Mouse (Mus musculus): ENCODE measurements around the gene Pheta2.

The Pheta2 gene

DNA sequence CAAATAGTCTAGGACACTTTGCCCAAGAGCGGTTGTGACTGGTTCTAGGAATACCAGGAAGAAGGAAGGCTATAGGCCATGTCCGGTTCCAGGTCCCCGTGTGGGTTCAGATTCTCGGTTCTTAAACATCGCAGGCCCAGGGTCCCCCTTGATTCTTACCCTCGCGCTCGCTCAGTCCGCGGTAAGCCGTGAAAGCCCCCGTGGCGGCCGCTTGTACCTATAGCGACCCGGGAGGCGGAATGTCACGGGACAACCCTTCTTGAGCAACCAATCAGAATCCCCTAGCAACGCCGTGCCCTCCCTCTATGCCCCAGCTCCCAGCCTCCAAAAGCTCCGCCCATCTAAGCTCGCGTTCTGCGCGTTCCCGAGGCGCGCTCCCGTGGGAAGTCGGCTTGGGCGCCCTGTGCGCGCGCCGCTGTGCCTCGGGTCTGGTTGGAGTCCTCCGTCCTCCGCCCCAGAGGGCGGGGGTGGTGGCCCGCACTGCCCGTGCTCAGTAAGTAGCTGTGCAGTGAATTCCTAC lies at the start of gene Pheta2, which contains the start of the genes Naga and Smdt1:
Gene Pheta2, plus strand, starts transcription at position 350 of the 520 bp plus-strand sequence.
Gene Naga, minus strand, starts transcription at position 333 of the 520 bp plus-strand sequence.
Gene Smdt1, plus strand, starts transcription at position 367 of the 520 bp plus-strand sequence.
- peak; percentile 98 for DNase-seq

DNA sequence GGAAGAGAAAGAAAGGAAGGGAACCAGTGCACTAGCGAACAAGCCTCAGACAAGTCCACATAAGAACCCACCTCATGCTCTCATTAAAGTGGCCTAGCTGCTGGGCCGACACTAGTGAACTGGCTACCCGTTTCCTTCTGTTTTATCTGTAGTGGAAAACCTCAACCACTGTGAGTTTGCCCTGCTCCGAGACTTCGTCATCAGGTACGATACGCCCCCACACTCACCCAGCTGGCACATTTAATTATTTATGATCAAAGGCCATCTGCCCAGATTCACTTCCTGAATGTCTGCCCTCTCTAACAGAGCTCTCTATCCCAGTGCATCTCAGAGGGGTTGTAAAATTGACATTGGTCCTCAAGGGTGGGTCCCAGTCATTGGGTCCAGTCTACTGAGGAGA lies 48.5 kb upstream of the Pheta2 start:
- DNase-seq = no peak

DNA sequence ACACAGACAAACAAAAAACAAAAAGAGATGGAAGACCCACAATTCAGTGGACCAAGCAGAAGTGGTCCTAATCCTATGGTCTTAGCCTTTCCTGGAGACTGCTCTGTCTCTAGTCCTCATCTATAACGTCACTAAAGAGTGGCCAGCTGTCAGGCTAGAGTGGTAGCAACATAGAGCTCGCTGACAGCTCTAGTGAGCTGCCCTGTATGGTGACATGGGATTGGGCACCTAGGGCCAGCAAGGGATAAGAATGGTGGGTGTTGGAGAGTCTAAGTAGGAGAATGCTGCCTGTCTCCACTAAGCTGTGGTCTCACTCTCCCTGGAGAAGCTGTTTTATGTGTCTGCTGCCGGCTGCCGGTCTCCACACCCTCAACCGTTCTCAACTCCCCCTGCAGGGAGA lies 45.9 kb upstream of the Pheta2 start:
- DNase-seq = no peak

DNA sequence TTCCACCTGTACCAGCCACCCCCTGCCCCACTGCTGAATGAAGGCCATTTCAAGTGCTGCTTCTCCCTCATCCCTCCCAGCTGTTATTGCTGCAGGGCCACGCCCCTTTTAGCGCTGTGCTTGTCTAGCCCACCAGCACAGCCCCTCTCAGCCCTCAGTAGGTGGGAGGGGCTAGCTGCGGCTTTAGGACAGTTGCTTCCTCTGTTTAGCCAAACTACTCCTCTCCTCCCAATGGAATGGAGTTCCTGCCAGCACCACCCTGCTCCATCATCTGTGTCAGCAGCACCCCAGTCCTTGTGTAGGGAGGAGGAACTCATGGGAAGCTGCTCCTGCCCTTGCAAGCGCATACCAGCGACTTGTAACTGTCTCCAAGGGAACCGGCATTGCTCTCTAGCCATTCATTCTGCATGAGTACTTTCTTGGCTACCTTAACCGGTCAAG lies 45.5 kb upstream of the Pheta2 start:
- peak; percentile 41 to 52 for DNase-seq

DNA sequence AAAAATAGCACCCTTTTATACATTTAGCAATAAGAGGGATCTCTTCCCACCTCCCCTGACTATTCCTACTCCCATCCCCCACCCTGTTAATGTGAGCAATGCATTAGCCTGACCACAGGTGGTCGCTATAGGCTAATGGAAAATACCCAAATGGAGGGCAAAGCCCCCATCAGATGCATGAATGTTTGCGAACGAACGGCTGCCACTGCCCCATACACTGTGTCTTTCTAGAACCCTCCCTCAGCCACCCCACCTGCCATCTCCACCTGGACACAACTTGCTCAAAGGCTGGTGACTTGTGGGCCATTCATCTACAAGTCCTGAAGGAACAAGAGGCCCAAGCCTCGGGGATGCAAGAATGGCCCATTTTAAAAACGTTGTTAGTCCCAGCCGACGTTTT lies 44.7 kb upstream of the Pheta2 start:
- DNase-seq = peak; percentile 22 to 31

DNA sequence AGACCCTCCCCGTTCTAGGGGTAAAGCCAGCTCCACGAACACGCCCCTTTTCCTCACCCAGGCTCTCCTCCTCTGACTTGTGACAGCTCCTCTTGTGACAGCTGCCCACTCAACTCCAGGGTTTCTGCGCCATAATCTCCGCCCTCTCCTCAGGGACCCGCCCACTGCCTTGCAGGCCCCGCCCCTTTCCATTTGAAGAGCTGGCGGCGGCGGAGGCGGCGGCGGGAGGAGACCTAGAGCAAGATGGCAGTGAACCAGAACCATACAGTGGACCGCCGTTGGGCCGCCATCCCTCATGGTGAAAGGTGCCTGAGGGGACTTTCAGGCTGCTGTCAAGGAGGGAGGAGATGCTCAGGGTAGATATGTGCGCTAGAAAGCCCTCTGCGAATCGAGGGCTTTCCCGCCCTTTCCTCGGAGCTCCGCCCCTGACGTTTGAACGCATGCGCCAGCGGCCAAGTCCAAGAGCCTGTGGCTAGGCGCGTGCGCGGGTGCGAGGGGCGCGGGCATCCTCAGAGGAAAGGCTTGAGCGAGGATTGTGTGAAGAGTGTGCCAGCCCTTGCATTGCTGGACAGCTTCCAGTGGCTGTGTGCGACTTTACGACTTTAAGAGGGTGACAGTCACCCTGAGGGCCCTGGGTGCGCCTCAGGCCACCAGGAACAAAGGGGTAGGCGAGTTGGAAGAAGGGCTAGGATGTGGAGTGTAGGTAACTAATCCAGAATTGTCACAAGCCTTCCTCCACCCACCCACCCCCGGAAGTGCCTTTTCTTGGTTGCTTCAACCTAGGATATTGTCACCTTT lies 39.8 kb upstream of the Pheta2 start, which contains the start of gene Wbp2nl:
Gene Wbp2nl, plus strand, starts transcription at position 191 of the 798 bp plus-strand sequence.
- peak; percentile 30 to 55 for DNase-seq

DNA sequence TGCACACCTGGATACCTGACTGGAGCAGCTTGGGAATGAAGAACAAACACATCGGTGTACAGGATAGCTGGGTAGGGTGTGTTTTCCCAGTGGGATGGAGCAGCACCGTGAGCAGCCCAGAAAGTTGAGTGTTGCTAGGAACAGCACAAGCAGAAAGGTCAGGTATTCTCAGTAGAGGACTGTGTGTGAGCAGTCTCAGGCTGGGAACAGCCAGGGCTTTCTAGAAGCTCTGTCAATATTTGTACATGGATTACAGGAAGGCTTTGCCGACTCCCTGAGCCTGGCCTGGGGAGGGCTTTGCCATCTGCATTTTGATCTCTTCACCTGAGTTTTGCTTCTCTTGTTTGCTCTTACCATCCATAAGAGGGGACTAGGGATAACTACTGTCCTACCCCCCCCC lies 31.6 kb upstream of the Pheta2 start:
- DNase-seq = no peak

DNA sequence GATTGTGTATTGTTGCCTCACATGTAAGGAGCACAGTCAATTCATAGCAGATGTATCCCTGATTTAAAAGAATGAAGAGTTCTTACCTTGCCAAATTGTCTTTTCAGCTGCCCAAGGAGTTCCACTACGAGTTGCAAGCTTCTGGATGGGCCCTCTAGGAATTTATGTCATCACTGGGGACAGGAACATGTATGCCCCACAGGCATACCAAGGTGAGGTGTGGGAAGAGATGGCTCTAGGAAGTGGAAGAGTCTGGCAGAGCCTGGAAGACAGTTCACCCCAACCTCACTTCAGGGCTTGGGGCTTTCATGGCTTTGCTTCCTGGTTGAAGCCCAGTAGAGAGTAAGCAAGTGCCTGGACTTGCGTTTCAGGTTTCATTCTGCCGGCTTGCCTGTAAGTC lies 30.3 kb upstream of the Pheta2 start:
- no peak for DNase-seq

DNA sequence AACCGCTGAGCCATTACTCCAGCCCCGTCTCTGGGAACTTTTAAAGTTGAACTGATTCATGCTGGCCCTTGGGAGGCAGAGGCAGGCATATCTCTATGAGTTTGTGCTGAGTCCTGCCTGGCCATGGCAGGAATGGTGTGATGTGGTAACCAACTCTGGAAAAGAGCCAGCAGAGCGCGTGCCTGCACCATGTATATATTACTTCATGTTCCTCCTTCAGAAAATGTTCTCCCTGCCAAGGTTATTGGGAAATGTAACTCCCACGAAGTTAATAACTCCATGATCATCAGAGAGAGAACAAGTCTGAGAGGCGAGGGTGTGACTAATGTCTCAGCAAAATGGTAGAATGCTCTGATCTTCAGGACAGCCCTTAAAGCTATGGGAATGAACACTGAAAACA lies 20.9 kb upstream of the Pheta2 start:
- DNase-seq = no peak

DNA sequence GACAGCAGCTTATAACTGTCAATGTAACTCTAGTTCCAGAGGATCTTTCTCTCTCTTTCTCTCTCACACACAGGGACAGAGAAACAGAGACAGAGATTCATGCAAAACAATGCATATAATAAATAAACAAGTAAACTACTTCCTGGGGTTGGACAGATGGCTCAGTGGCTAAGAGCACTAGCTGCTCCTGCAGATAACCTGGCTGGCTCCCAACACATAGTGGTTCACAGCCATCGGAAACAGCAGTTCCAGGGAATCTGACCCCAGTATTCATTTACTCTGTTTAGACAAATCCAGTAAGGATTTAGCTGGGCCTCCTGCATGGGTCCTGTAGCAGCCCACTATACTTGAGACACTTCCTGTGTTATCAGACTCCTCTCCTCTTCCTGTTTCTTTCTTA lies 19.1 kb upstream of the Pheta2 start:
- no peak for DNase-seq

DNA sequence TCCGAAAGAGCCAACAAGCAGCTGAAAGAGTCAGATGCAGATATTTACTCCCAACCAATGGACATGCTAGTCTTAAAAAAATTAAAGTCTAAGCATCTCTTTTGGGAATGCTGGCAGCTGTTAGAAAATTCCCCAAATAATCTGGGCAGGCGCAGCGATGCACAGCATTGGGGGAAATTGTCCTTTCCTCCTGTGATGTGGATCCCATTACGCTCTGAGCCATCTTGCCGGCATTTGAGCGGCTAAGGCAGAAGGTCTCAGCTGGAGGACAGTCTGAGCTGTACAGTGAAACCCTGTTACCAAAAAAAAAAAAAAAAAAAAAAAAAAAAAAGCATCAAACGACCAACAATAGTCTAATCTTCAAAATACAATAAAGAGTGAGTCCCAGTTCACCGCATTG lies 16.5 kb upstream of the Pheta2 start:
- no peak for DNase-seq

DNA sequence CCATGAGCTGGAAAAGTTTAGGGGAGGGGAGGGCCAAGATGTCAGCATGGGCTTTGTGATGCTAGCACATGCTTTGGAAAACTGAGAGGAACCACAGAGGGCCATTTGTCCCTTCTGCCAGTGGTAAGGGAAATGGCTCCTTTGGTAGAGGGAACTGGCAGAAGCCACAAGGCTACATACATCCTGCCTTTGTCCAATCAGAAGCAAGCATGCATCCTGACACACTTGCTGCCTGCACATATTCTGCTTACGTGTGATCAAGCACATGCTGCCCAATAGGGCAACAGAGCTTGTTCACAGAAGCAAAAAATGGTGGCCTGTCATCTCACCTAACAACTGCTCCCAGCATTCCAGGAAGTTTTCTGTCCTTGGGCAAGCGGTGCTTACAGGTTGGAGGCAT lies 13.4 kb upstream of the Pheta2 start:
- no peak for DNase-seq

DNA sequence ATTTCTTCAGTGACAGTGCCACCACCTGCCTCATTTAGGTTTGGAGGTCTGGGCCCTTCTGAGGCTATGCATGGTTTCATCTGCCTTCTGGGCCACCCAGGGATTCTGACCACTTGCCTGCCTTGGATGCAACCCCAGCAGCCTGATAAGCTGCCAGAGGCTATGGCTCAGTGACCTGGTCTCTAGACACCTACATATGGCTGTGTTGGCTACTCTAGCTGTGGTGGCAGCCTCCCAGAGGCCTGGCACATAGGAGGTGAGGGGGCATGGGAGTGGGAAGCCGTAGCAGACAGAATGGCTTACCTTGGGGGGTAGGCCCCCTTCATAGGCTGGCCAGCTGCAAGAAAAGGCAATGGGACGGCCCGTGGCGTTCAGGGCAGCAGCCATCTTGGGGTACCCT lies 3.5 kb upstream of the Pheta2 start:
- DNase-seq = no peak

DNA sequence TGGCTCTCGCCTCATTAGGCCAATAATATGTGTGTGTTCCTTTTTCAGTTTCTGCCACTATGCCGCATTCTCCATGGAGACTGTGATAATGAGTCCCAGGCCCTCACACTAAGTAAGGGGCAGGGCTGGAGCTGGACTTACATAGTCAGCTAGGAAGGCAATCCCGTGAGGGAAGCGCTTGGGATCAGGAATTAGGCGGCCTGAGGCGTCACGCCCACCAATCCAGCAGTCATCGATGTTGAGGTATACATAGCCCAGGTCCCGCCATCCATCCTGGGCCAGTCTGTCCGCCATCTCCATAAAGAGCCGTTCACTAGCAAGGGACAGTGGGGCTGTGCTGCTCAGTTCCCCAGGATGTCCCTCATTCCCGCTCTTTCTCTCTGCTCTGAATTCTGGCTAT lies 2.1 kb upstream of the Pheta2 start:
- DNase-seq = no peak

DNA sequence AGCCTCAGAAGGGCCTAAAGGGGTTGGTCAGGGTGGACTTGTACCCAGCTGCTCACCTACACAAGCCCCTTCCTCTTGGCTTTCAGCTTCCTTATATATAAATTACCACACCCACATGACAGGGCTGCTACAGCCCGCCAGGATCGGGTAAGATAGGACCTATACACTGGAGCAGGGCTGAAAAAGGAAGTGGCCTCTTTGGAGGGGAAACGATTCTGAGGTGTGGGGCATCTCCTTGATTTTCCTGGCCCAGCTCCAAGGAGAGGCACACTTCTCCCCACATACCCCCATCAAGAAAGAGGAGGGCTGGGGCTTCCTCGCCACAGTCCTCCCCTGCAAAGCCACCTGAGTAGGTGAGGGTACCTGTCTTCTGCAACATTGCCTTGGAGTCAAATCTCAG lies 867 bp upstream of the Pheta2 start:
- no peak for DNase-seq

DNA sequence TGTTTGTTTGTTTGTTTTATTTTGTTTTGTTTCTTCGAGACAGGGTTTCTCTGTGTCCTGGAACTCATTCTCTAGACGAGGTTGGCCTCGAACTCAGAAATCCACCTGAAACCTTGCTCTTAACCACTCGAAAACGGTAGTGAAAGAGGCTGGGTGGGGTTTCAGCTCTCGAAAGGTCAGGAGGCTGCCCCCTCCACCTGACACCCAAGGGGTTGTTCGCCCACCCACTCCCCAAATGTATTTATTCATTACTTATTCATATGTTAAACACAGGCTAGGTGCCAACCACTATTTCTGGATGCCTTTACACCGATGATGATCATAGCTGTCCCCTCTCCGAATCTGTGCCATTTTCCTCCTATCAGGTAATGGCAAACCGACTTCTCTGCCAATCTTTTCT lies 408 bp downstream of the Pheta2 start:
- no peak for DNase-seq

DNA sequence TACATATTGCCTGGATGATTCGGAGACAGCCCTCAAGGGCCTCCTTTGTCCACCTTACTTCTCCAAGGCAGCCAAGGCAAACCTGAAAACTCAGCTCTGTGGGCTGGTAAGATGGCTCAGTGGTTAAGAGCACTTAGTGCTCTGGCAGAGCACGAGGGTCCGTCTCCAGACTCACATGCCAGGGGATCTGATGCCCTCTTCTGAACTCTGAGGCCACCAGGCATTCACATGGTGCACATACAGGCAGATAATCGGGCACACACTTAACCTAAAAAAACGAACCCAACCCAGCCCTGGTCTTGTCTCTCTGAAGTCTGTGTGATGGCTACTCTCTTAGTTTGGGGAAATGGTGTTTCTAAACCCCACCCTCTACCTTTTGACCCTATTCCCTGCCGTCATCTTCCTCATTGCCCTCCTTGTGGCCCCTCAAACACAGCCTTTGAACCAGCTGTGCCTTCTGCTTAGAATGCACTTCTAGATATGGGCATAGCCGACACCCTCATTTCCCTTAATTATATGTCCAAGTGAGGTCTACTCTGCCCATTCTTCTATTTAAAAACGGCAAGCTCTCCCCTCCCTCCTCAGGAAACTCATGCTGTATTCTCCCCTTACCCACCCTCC lies 1.0 kb downstream of the Pheta2 start:
- DNase-seq = no peak

DNA sequence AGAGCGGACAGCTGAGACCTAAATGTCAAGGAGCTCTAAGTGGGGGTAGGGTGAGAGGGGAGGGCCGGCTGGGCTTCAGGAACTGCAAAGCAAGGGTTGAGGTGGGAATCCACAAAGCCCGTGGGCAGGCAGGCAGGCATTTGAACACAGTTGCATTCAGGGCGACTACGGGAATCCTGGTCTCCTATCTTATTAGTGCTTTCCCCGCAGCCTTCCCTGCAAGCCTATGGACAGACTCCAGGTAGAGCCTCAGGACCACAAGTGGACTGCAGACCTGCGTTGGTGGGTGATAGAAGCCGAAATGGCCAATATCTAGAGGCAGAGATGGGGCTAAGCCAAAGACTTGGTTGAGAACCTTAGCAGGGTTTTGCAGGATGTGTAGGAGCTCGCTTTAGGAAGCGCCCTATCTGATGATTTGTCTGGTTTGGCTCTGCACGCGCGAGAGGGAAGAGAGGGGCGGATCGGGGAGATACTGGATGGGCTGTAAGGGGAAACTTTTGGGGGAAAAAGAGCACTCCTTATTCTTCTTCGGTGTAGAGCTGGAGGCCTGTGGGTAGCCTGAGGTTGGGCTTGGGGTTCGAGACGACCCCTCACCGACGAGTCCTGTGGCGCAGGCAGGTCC lies 1.8 kb downstream of the Pheta2 start:
- peak in 1 of 2 experiments; percentile 48 for DNase-seq

DNA sequence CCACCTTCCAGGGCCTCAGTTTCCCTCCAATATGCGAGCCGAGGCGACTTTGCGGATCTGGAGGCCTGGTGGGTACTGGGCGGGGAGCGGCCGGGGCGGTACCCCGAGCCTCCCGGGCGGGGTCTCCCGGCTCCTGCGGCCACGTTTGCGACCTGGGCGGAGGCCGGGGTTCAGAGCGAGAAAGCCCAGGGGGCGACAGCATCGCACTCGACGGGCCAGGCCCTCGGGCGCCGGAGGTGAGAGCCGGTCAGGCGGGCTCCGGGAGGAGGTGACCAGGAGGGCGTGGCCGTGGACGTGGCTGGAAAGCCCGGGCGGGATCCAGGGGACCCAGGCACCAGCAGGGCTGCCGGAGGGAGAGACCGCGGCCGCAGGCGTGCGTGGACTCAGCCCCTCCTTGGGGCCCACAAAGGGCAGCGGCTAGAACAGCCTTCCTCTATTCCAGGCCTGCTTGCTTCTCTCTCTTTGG lies 2.3 kb downstream of the Pheta2 start:
- DNase-seq = peak; percentile 75 to 83

DNA sequence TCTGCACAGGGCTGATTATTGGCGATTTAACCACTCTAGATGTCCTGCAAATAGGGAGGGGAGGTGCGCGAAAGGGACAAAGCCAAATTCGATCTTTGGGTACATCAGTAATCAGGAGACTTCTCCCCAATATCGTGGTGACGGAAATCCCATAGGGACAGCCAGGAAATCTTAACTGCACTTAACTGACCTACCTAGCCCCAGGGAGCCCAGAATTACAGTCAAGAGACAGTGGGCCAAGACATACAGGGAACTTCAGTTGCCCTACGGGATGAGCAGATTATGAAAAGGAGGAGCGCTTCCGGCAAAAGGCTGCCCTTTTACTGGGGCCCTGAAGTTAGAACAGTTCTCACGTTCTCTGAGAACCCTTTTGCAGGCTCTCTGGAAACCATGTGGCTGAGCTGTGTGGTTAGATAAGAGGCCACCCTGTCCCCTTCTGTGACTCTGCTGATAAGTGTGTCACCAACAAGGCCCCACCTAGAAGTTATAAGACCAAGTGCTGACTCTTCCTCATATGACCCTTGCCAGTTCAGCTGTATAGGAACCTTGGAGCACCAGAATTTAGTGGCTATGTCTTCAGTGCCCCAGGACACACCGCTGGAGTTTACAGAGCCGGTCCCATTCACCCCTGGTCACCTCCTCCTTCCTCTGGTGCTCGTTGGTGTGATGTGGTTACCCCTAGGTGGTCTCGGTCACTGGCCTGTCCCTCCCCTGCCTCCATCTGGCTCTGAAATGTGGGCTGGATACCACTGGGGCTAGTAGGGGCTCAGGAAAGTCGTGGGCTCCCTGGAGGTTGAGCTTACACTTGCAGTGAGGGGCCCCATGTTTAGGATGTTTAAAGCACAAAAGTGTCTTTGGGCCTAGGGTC lies 3.2 kb downstream of the Pheta2 start:
- DNase-seq = no peak

DNA sequence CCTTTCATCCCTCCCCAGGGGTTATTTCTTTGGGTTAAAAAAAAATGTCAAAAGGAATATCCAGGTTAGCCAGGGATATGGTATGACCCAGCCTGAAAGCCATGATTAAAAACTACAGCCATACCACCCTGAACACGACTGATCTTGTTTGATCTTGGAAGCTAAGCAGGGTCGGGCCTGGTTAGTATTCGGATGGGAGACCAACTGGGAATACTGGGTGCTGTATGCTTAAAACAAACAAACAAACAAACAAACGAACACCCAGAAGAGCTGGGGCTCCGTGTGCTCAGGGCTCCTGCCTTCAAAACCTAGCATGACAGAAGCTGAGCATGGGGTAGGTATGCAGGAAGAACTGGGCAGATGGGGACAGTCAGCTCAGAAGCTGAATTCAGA lies 3.8 kb downstream of the Pheta2 start:
- DNase-seq = no peak
